Mouse (Mus musculus): Measurements from ENCODE around the gene Gp1ba. TPM values are rescaled to one million over a fixed set of nuclear protein-coding genes. Genes with fewer than 3 reads are reported as not detected.

Gene Gp1ba
- polyA plus RNA-seq, 1 experiment from 2014 or later, result 0.14 TPM

DNA sequence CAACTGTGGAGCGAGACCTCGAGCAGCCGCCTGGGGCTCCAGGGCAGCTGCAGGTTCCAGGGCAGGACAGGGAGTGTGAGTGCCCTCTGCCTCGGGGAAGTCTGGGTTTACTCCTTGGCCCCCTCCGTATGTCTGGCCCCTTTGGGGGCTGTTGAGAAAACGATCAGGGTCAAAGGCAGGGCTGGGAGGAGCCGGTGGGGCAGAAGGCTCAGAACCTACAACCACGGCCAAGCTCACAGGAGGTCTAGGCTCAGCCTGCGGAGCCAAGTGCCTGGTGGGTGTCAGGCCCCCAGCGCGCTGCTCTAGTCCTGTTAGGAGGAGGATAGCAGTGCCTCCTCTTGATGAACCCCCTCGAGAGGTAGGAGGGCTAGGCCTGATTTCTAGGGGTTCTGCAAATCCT lies 42.2 kb downstream of the Gp1ba start:
- H3K4me3 ChIP-seq, result no peak overlapping the region
- H3K36me3 ChIP-seq (replicated peaks), result peaks cover 37% of the 10 kb centered on the region
- no peak overlapping the region; the same call in 1 of the 2 replicates for H3K27ac ChIP-seq
- no peaks in the 10 kb centered on the region for H3K27me3 ChIP-seq (replicated peaks)
- H3K4me1 ChIP-seq, result peaks cover 13% of the 10 kb centered on the region
- no peak for ATAC-seq (replicated peaks)
- H3K4me2 ChIP-seq, result no peak overlapping the region
- no peaks in the 10 kb centered on the region for H3K9me3 ChIP-seq
- 70% methylated on average over 12 of the region's 12 CpGs for WGBS
- no peak overlapping the region for H3K9ac ChIP-seq

DNA sequence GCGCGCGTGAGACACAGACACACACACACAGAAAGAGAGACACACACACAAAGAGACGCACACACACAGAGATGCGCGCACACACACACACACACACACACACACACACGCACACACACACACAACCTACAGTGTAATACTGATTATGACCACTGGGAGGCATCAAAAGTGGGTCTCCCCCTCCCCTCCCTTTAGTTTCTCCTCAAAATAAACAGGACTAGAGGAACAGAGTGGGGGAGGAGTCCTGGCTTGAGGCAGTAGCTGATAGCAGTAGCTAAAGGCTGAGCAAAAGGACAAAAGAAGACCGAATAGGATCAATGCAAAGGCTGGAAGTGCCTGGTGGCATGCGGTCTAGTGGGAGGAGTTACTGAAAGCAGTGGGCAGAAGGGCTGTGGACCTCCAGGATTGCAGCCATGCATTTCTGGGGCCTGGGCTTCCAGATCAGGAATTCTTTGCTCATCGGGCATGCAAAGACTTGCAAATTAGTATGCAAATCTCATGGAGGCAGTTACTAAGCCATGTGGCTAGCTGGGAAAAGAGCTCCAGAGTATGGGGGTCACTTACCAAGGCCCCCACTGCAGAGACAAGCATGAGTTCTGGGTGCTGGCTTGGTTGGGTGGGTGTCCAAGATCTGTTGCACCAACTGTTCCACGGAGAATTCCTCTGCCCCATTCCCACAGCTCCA lies 43.1 kb downstream of the Gp1ba start:
- Histone ChIP-seq H3K9ac (no peak overlapping the region), H3K27ac (peak overlapping the region; percentile 51)
- 14% methylated on average over 11 of the region's 11 CpGs for WGBS

DNA sequence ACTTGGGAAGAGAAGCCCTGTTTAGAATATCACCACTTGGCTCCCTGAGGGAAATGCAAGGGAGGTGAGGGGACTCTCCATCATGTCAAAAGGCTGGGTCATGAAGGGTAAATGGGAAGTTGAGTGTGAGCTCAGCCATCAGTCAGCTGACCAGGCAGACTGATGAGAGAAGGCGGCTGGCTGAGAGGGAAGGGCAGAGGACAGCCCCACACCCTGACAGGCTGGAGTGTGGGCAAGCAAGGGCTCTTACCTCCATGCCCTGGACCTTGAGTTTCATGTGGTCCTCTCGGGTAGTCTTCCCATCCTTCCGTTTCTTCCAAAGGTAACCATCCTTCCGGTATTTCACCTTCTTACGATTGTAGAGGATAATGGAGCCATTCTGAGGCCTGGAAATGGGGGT lies 44.7 kb downstream of the Gp1ba start:
- H3K27ac ChIP-seq, result no peak overlapping the region
- no peak overlapping the region for H3K4me2 ChIP-seq
- no peak overlapping the region for H3K9ac ChIP-seq
- H3K36me3 ChIP-seq (replicated peaks), result peaks cover 25% of the 10 kb centered on the region
- peaks cover 29% of the 10 kb centered on the region for H3K4me1 ChIP-seq
- no peaks in the 10 kb centered on the region for H3K27me3 ChIP-seq (replicated peaks)
- no peak overlapping the region for H3K4me3 ChIP-seq
- WGBS, result 92% methylated on average over 5 of the region's 5 CpGs
- ATAC-seq (replicated peaks), result no peak
- no peaks in the 10 kb centered on the region for H3K9me3 ChIP-seq

More for the DNA sequence above, 43.1 kb downstream of the Gp1ba start:
- peaks cover 29% of the 10 kb centered on the region for H3K36me3 ChIP-seq (replicated peaks)
- ATAC-seq (replicated peaks), result peak; percentile 66
- H3K4me3 ChIP-seq, result no peak overlapping the region
- H3K4me1 ChIP-seq, result peaks cover 21% of the 10 kb centered on the region
- H3K27me3 ChIP-seq (replicated peaks), result no peaks in the 10 kb centered on the region
- H3K9me3 ChIP-seq, result no peaks in the 10 kb centered on the region
- no peak overlapping the region for H3K4me2 ChIP-seq

DNA sequence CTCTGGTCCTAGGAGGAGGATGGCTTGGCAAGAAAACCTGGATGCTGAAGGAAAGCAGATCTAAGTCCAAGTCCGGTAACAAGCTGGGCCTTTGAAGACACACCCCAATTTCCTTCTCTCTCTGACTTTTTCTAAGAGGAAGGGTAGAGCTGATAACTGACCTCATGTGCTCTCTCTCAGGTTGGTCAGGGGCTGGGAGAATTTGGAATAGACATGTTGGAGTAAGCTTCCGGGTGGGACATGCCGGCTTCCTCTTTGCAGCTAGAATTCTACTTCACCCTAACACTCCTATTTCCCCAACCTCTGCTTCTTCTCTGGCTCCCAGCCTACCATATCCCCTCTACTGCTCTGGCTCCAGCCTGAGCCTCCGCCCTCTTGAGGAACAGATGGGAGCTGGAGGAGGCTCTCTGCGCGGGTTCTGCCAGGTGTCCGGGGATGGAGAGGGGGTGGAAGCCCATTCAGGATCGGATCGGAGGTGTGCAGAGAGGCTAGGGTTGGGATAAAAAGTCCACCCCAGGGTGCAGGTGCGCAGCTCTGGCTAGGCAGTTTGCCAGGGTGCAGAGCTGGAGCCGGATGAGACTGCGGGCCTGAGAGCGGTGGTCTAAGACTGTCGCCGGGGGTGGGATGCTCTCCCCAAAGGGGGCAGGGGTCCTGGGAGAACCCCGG lies 48.1 kb downstream of the Gp1ba start:
- H3K4me2 ChIP-seq, result peak overlapping the region; percentile 87
- H3K36me3 ChIP-seq (replicated peaks), result peaks cover 11% of the 10 kb centered on the region
- ATAC-seq (replicated peaks), result peak; percentile 62
- H3K9me3 ChIP-seq, result no peaks in the 10 kb centered on the region
- no peaks in the 10 kb centered on the region for H3K27me3 ChIP-seq (replicated peaks)
- H3K4me3 ChIP-seq, result peak overlapping the region; percentile 84
- peak overlapping the region; percentile 86 for H3K9ac ChIP-seq
- peak overlapping the region; percentile 86 for H3K27ac ChIP-seq
- WGBS, result 5% methylated on average over 16 of the region's 16 CpGs
- H3K4me1 ChIP-seq, result peaks cover 34% of the 10 kb centered on the region

DNA sequence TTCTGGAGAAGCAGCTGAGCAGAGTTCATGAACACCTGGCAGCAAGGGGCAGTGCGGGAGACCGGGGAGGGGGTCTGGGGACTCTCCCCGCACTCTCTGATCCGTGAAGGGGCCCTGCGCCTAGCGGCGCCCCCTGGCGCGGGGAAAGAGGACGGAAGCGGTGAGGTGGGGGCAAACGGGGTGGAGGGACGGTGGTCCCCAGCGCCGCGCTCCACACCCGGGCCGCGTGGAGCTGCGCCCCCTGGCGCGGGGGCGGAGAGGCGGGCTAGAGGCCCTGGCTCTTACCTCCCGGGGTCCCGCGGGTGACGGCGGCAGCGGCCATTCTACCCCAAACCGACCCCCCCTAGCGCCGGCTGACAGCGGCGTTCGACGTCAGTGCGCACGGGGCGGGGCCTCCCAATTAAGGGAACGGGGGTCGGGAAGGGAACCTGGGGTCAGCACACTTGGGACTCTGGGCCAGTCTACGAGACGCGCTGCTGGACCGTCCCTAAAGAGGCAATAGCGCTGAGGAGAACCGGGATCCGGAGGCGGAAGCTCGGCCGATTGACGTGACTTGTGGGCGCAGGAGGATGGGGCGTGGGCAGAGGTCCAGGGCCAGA lies 48.8 kb downstream of the Gp1ba start, which contains the start of gene Camta2:
TSS of gene Camta2 (minus strand) at position 505 of the 599 bp plus-strand sequence.
- Histone ChIP-seq H3K9ac (peak within 1 kb of the TSS; percentile 86), H3K4me3 (peak within 1 kb of the TSS; percentile 84), H3K27me3 (replicated peaks) (no peaks in the 10 kb centered on the region), H3K4me2 (peak within 1 kb of the TSS; percentile 87), H3K9me3 (no peaks in the 10 kb centered on the region), H3K4me1 (peaks cover 28% of the 10 kb centered on the region), H3K36me3 (replicated peaks) (peaks cover 11% of the 10 kb centered on the region), H3K27ac (peak within 1 kb of the TSS; percentile 86)
- WGBS, result under 1% methylated on average over 53 of the region's 55 CpGs
- ATAC-seq (replicated peaks), result peak; percentile 84

DNA sequence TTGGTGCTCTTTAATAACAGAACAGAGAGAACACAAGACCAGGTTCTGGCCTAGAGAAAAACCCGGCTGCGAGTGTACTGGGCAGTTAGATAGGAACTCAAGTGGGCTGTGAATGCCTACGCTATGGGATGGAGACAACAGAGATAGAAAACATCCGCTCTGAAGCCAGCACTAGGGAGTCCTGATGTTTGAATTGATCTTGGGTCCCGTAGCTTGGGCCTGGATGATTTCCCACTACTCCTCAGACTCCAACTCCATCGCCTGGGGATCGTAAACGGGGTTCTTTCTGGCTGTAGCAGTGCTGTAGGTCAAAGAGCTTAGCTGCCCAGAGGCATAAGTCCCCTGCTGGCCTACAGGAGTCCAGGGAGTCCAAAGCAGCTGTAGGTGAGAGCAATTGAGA lies 49.5 kb downstream of the Gp1ba start:
- Histone ChIP-seq H3K27me3 (replicated peaks) (no peaks in the 10 kb centered on the region), H3K27ac (peak overlapping the region; percentile 86), H3K4me3 (peak overlapping the region; percentile 84), H3K9me3 (no peaks in the 10 kb centered on the region), H3K36me3 (replicated peaks) (peaks cover 11% of the 10 kb centered on the region), H3K9ac (peak overlapping the region; percentile 86), H3K4me1 (peaks cover 28% of the 10 kb centered on the region), H3K4me2 (peak overlapping the region; percentile 87)
- WGBS, result 10% methylated on average over 8 of the region's 8 CpGs
- no peak for ATAC-seq (replicated peaks)

DNA sequence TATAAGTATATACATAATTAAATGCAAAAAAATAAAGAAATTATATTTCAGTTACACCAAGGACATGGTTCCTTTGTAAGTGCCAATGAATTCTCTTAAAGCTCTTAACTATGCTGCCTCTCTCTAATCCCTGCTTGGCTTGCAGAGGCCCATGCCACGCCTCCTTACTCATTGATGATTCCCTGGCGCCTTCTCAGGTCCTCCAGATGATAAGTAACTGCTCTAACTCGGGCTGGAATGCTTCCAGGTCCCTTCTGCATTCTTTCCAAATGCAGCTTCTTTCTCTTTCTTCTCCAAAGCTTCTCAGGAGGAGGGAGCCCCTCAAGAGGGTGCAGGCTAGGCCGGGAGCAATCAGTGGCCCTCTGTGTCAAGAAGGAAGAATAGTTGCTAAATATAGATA lies 50.7 kb downstream of the Gp1ba start:
- no peak overlapping the region for H3K27ac ChIP-seq
- no peaks in the 10 kb centered on the region for H3K9me3 ChIP-seq
- no peak overlapping the region for H3K4me3 ChIP-seq
- peaks cover 7% of the 10 kb centered on the region; the same call in 1 of the 2 replicates for H3K36me3 ChIP-seq (replicated peaks)
- no peak overlapping the region for H3K4me2 ChIP-seq
- no peaks in the 10 kb centered on the region for H3K27me3 ChIP-seq (replicated peaks)
- H3K4me1 ChIP-seq, result peaks cover 28% of the 10 kb centered on the region
- WGBS, result 47% methylated on average over 4 of the region's 4 CpGs
- no peak overlapping the region for H3K9ac ChIP-seq
- ATAC-seq (replicated peaks), result no peak

Other genes starting within 250 kb of the Gp1ba start
- 32.6 and 33.8 TPM in 2 replicates for gene Pelp1, start 229.1 kb upstream of the Gp1ba start, polyA plus RNA-seq (2015; fragmentation: Nextera tagmentation; extraction: Ambion mirVana)
- 53.6 and 53.8 TPM in 2 replicates for gene Arrb2, start 206.5 kb upstream of the Gp1ba start, polyA plus RNA-seq (2015; fragmentation: Nextera tagmentation; extraction: Ambion mirVana)
- 46.2 and 49.5 TPM in 2 replicates for gene Med11, start 187.2 kb upstream of the Gp1ba start, polyA plus RNA-seq (2015; fragmentation: Nextera tagmentation; extraction: Ambion mirVana)
- 0.61 and 0.62 TPM in 2 replicates for gene Zmynd15, start 179.7 kb upstream of the Gp1ba start, polyA plus RNA-seq (2015; fragmentation: Nextera tagmentation; extraction: Ambion mirVana)
- gene Cxcl16, start 179.1 kb upstream of the Gp1ba start, polyA plus RNA-seq (2015; fragmentation: Nextera tagmentation; extraction: Ambion mirVana), result 2.5 and 2.9 TPM in 2 replicates
- gene Tm4sf5, start 133.9 kb upstream of the Gp1ba start, polyA plus RNA-seq (2015; fragmentation: Nextera tagmentation; extraction: Ambion mirVana), result 3.8 and 4.0 TPM in 2 replicates
- 0.46 TPM in 1 of 2 replicates, not detected in the other for gene Vmo1, start 124.5 kb upstream of the Gp1ba start, polyA plus RNA-seq (2015; fragmentation: Nextera tagmentation; extraction: Ambion mirVana)
- gene Gltpd2, start 119.9 kb upstream of the Gp1ba start, polyA plus RNA-seq (2015; fragmentation: Nextera tagmentation; extraction: Ambion mirVana), result 0.14 and 0.27 TPM in 2 replicates
- gene Psmb6, start 113.8 kb upstream of the Gp1ba start, polyA plus RNA-seq (2015; fragmentation: Nextera tagmentation; extraction: Ambion mirVana), result 777 and 795 TPM in 2 replicates
- not detected in 2 replicates for gene Gm40193, start 106.2 kb upstream of the Gp1ba start, polyA plus RNA-seq (2015; fragmentation: Nextera tagmentation; extraction: Ambion mirVana)
- 13.8 and 14.8 TPM in 2 replicates for gene Pld2, start 99.1 kb upstream of the Gp1ba start, polyA plus RNA-seq (2015; fragmentation: Nextera tagmentation; extraction: Ambion mirVana)
- gene Mink1, start 76.2 kb upstream of the Gp1ba start, polyA plus RNA-seq (2015; fragmentation: Nextera tagmentation; extraction: Ambion mirVana), result 17.9 and 18.7 TPM in 2 replicates
- not detected in 2 replicates for gene 4930544D05Rik, start 23.3 kb upstream of the Gp1ba start, polyA plus RNA-seq (2015; fragmentation: Nextera tagmentation; extraction: Ambion mirVana)
- gene Chrne, start 19.9 kb upstream of the Gp1ba start, polyA plus RNA-seq (2015; fragmentation: Nextera tagmentation; extraction: Ambion mirVana), result not detected in 2 replicates
- gene Rnf167, start 8.1 kb downstream of the Gp1ba start, polyA plus RNA-seq (2015; fragmentation: Nextera tagmentation; extraction: Ambion mirVana), result 114 and 122 TPM in 2 replicates
- 180 and 181 TPM in 2 replicates for gene Slc25a11, start 8.4 kb downstream of the Gp1ba start, polyA plus RNA-seq (2015; fragmentation: Nextera tagmentation; extraction: Ambion mirVana)
- gene Pfn1, start 15.5 kb downstream of the Gp1ba start, polyA plus RNA-seq (2015; fragmentation: Nextera tagmentation; extraction: Ambion mirVana), result 659 and 665 TPM in 2 replicates
- gene Eno3, start 18.1 kb downstream of the Gp1ba start, polyA plus RNA-seq (2015; fragmentation: Nextera tagmentation; extraction: Ambion mirVana), result 8.0 and 8.3 TPM in 2 replicates
- 171 and 173 TPM in 2 replicates for gene Spag7, start 30.3 kb downstream of the Gp1ba start, polyA plus RNA-seq (2015; fragmentation: Nextera tagmentation; extraction: Ambion mirVana)
- gene Camta2, start 49.0 kb downstream of the Gp1ba start, polyA plus RNA-seq (2015; fragmentation: Nextera tagmentation; extraction: Ambion mirVana), result 23.5 and 25.0 TPM in 2 replicates
- gene Inca1, start 61.0 kb downstream of the Gp1ba start, polyA plus RNA-seq (2015; fragmentation: Nextera tagmentation; extraction: Ambion mirVana), result 1.0 and 1.7 TPM in 2 replicates
- 1.9 TPM in 2 replicates for gene Kif1c, start 61.4 kb downstream of the Gp1ba start, polyA plus RNA-seq (2015; fragmentation: Nextera tagmentation; extraction: Ambion mirVana)
- 16.7 and 16.8 TPM in 2 replicates for gene Zfp3, start 125.1 kb downstream of the Gp1ba start, polyA plus RNA-seq (2015; fragmentation: Nextera tagmentation; extraction: Ambion mirVana)
- not detected in 2 replicates for gene Scimp, start 173.5 kb downstream of the Gp1ba start, polyA plus RNA-seq (2015; fragmentation: Nextera tagmentation; extraction: Ambion mirVana)
- gene Rabep1, start 205.7 kb downstream of the Gp1ba start, polyA plus RNA-seq (2015; fragmentation: Nextera tagmentation; extraction: Ambion mirVana), result 85.6 and 93.1 TPM in 2 replicates